Mouse (Mus musculus) central nervous system, embryonic 18 days (tissue): Measurements from ENCODE around the gene Raly. TPM values are rescaled to one million over a fixed set of nuclear protein-coding genes. Genes with fewer than 3 reads are reported as not detected.

Source experiments
- polyA plus RNA-seq: library from polyadenylated mRNA; depleted of rRNA; stranded (reverse); fragments of >200 nt; gene quantifications from 2 replicates; pipeline ENCODE4 v1.2.3, GENCODE M21; 2012; rRNA removed

Gene Raly
- 245 and 247 TPM in 2 replicates for polyA plus RNA-seq

GRCm38 (mm10) chr2:154790656-154791483 is at the start of gene Raly, which contains the start of gene a:
Raly (plus strand) TSS chr2:154791096.
a (plus strand) TSS chr2:154791402.

GRCm38 (mm10) chr2:154769930-154770329 is 21.0 kb upstream of the Raly start, which contains the start of gene Gm14214:
Gm14214 (minus strand) TSS chr2:154770030.

DNA sequence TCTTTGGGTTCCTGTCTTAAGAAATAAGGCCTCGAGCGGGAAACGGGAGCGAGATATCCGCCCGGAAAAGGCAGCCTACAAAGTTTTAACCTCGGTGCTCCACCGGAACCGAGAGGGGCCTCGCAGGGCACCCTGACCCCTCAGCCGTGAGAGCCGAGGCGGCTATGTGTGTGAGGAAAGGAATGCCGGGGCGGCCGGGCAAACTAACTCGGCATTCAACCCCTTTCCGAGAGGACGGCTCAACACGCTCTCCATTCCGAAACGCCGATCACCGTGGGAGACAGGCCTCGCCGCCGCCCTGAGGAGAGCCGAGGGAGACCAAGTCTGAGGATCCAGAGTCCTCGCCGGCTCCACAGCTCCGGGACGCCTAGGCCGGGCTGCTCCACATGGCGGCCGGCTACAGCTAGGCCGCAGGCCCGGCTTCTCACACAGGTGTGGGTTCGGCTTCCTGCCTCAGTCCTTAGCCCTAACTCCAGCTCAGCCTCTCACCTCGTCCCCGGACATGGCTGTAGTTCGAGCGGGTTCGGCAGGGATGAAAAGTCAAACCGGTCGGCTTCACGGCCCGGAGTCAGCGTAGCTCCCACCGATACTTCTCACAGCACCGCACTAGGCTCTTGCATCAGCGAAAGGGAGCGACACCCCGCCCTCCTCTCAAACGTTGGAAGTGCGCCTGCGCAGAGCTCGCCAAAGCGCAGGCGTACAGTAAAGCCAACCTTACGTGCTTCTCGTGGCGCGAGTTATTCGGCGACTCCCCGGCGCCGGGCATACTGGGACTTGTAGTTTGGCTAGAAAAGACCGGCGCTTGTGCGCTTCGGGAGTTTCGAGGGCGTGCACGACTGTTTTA is 101.5 kb downstream of the Raly start, which contains the start of gene Eif2s2:
Gene Eif2s2, minus strand, starts transcription at position 735 of the 844 bp plus-strand sequence.

Other genes with a start within 250 kb of the Raly start
- 1.4 and 1.5 TPM in 2 replicates for gene 1700003F12Rik, start 244.0 kb upstream of the Raly start, polyA plus RNA-seq
- gene Actl10, start 239.3 kb upstream of the Raly start, polyA plus RNA-seq, result 0.08 and 0.18 TPM in 2 replicates
- 15.2 and 18.6 TPM in 2 replicates for gene Necab3, start 232.2 kb upstream of the Raly start, polyA plus RNA-seq
- 7.7 and 7.9 TPM in 2 replicates for gene E2f1, start 221.2 kb upstream of the Raly start, polyA plus RNA-seq
- 12.8 and 13.0 TPM in 2 replicates for gene Pxmp4, start 187.4 kb upstream of the Raly start, polyA plus RNA-seq
- gene Zfp341, start 177.8 kb upstream of the Raly start, polyA plus RNA-seq, result 16.1 and 18.0 TPM in 2 replicates
- 0.19 and 0.41 TPM in 2 replicates for gene 4930519P11Rik, start 177.7 kb upstream of the Raly start, polyA plus RNA-seq
- 255 and 259 TPM in 2 replicates for gene Chmp4b, start 139.4 kb upstream of the Raly start, polyA plus RNA-seq
- not detected in 2 replicates for gene Gm14214, start 21.1 kb upstream of the Raly start, polyA plus RNA-seq
- 3.9 and 5.1 TPM in 2 replicates for gene a, start 306 bp downstream of the Raly start, polyA plus RNA-seq
- gene Eif2s2, start 101.8 kb downstream of the Raly start, polyA plus RNA-seq, result 58.7 and 62.8 TPM in 2 replicates
- 0.08 and 0.12 TPM in 2 replicates for gene Gm14226, start 227.2 kb downstream of the Raly start, polyA plus RNA-seq